Mouse (Mus musculus) embryonic facial prominence, embryonic 12.5 days (tissue): Measurements from ENCODE around the gene Spaca7. TPM values are rescaled to one million over a fixed set of nuclear protein-coding genes. Genes with fewer than 3 reads are reported as not detected.
"Not testable (repeated sequence)": the region's sequence is repeated elsewhere in the genome, so short reads cannot be mapped to it uniquely, and the experiment has no call there.

Experiments
- ATAC-seq: fragments of 200-750 bp; cut with Nextera tagmentation; 2 replicates; pipeline ENCODE4 v1.8.0; 2017; ENCODE audit not compliant: insufficient number of reproducible peaks, insufficient read depth, low FRiP score, low TSS enrichment
- H3K27ac ChIP-seq: fragments of 300-500 bp; sonication (generic); 2 replicates; pipeline ENCODE4 v1.5.1; 2016; ENCODE audit warnings: mild to moderate bottlenecking
- H3K27me3 ChIP-seq: fragments of 300-500 bp; sonication (generic); 2 replicates; pipeline ENCODE4 v1.6.1; 2016; ENCODE audit warnings: mild to moderate bottlenecking, moderate library complexity
- H3K36me3 ChIP-seq: fragments of 300-500 bp; sonication (generic); 2 replicates; pipeline ENCODE4 v1.6.1; 2016; ENCODE audit warnings: mild to moderate bottlenecking
- H3K4me1 ChIP-seq: fragments of 300-500 bp; sonication (generic); 2 replicates; pipeline ENCODE4 v1.6.1; 2016
- H3K4me2 ChIP-seq: fragments of 300-500 bp; sonication (generic); replicated peaks from 2 replicates; pipeline ENCODE4 v1.6.1; 2016; ENCODE audit warnings: mild to moderate bottlenecking, moderate library complexity
- H3K4me3 ChIP-seq: fragments of 300-500 bp; sonication (generic); 2 replicates; pipeline ENCODE4 v1.5.1; 2016; ENCODE audit warnings: mild to moderate bottlenecking
- H3K9ac ChIP-seq: fragments of 300-500 bp; sonication (generic); 2 replicates; pipeline ENCODE4 v1.6.1; 2016; ENCODE audit warnings: mild to moderate bottlenecking, moderate library complexity
- H3K9me3 ChIP-seq: fragments of 300-500 bp; sonication (generic); 2 replicates; pipeline ENCODE4 v1.6.1; 2016; ENCODE audit warnings: mild to moderate bottlenecking, moderate library complexity
- WGBS: fragments of 180-500 bp; shearing (Covaris S2); methylation state at CpG from one replicate; pipeline ENCODE4 v1.1.7; 2016; 5-methylcytosine and 5-hydroxymethylcytosine counted together
- polyA plus RNA-seq: library from polyadenylated mRNA; unstranded; fragments of >200 nt; fragmentation: Nextera tagmentation; extraction: Ambion mirVana; gene quantifications from 2 replicates; pipeline ENCODE4 v1.2.1, GENCODE M21; 2016

Gene Spaca7
- polyA plus RNA-seq, 1 experiment from 2014 or later = not detected

DNA sequence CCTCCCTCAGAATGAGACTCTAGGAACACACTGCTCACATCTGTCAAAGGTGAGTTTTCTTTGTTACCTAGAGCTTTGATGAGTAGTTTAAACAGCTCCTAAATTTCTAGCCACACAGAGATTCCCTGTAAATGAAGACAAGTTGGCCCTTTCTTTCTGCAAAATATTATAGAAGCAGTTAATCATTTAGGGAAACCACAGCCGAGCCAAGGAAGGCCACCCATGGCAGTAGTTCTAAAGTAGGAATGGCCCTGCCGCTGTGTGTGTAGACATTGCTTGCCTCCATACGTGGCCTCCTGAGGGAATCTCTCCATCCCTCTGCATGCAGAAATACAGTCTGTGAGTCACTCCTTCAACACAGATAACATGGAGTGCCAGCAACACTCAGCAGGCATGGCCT is 14.0 kb upstream of the Spaca7 start:
- peaks cover 6% of the 10 kb centered on the region; the same call in 1 of the 2 replicates for H3K4me1 ChIP-seq
- H3K27me3 ChIP-seq = peaks cover 47% of the 10 kb centered on the region
- H3K9ac ChIP-seq = no peak overlapping the region

GRCm38 (mm10) chr8:12561403-12561960 is 11.3 kb upstream of the Spaca7 start:
- Histone ChIP-seq H3K27ac (no peak overlapping the region), H3K4me2 (no peak overlapping the region), H3K27me3 (peaks cover 51% of the 10 kb centered on the region), H3K9ac (no peak overlapping the region), H3K4me1 (no peaks in the 10 kb centered on the region), H3K4me3 (no peak overlapping the region), H3K9me3 (no peaks in the 10 kb centered on the region), H3K36me3 (no peaks in the 10 kb centered on the region)
- no peak for ATAC-seq
- 16% methylated on average over 11 of the region's 11 CpGs for WGBS

More for the DNA sequence above, 14.0 kb upstream of the Spaca7 start:
- Histone ChIP-seq H3K36me3 (no peaks in the 10 kb centered on the region), H3K27ac (no peak overlapping the region), H3K9me3 (no peaks in the 10 kb centered on the region), H3K4me2 (no peak overlapping the region), H3K4me3 (no peak overlapping the region)
- no peak for ATAC-seq
- WGBS = 76% methylated on average over 3 of the region's 3 CpGs

- no peak for ATAC-seq
- no peak overlapping the region for H3K4me2 ChIP-seq
- peaks cover 50% of the 10 kb centered on the region for H3K27me3 ChIP-seq
- H3K9ac ChIP-seq = no peak overlapping the region
- H3K4me1 ChIP-seq = no peaks in the 10 kb centered on the region
- no peak overlapping the region for H3K4me3 ChIP-seq
- 5% methylated on average over 4 of the region's 4 CpGs for WGBS
- no peaks in the 10 kb centered on the region for H3K36me3 ChIP-seq
- no peaks in the 10 kb centered on the region for H3K9me3 ChIP-seq
- no peak overlapping the region for H3K27ac ChIP-seq
Observed at GRCm38 (mm10) chr8:12564307-12564706, 8.5 kb upstream of the Spaca7 start.

DNA sequence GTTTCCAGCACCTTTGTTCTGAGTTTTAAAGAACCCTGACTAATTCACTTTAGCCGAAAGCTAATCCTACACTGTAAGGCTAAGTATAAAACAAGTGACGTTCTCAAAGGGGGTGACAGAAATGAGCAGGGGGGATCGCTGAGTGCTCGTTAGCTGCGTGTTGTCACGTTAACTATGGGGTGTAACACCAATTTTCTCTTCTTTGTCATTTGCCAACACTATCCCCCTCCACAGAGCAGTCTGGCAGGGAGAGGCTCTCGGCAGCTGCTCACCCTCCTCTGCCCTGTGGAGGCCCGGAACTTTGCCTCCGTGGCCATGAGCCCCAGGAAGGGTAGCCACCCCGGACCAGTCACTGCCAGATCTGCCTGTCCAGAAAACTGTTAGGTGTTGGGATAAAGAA is 7.3 kb upstream of the Spaca7 start:
- ATAC-seq = no peak
- WGBS = 54% methylated on average over 10 of the region's 10 CpGs
- Histone ChIP-seq H3K4me1 (no peaks in the 10 kb centered on the region), H3K4me3 (no peak overlapping the region), H3K27me3 (peaks cover 44% of the 10 kb centered on the region), H3K36me3 (no peaks in the 10 kb centered on the region), H3K9me3 (no peaks in the 10 kb centered on the region), H3K9ac (no peak overlapping the region), H3K27ac (no peak overlapping the region), H3K4me2 (no peak overlapping the region)

DNA sequence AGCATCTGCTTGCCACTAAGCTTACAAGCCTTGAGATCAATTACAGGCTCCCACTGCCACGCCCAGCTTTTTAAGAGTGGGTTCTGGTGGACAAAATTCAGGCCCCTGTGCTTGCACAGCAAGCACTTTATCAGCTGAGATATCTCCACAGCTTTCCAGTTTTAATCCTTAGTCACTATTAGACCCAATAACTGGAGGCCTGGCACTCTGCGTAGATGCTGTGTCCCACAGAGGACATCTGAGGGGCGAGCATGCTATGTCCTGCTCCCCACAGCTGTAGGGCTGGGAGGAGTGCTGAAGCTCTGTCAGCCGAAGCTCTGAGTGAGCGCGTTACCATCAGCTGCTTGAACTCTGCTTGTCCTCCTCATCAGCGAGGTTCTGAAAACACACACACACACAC is 6.3 kb upstream of the Spaca7 start:
- no peak for ATAC-seq
- Histone ChIP-seq H3K9me3 (no peaks in the 10 kb centered on the region), H3K4me2 (no peak overlapping the region), H3K9ac (no peak overlapping the region), H3K4me3 (no peak overlapping the region), H3K27ac (no peak overlapping the region), H3K36me3 (no peaks in the 10 kb centered on the region), H3K4me1 (no peaks in the 10 kb centered on the region), H3K27me3 (peaks cover 39% of the 10 kb centered on the region)
- WGBS = 37% methylated on average over 7 of the region's 7 CpGs

GRCm38 (mm10) chr8:12576003-12576402 is 3.2 kb downstream of the Spaca7 start:
- H3K9ac ChIP-seq = no peak overlapping the region
- ATAC-seq = no peak

GRCm38 (mm10) chr8:12576739-12577138 is 3.9 kb downstream of the Spaca7 start:
- ATAC-seq = no peak
- H3K9me3 ChIP-seq = no peaks in the 10 kb centered on the region
- 69% methylated on average over 6 of the region's 6 CpGs for WGBS
- no peaks in the 10 kb centered on the region for H3K4me1 ChIP-seq
- no peak overlapping the region for H3K27ac ChIP-seq
- H3K4me2 ChIP-seq = no peak overlapping the region
- H3K9ac ChIP-seq = no peak overlapping the region
- no peaks in the 10 kb centered on the region for H3K36me3 ChIP-seq
- peaks cover 6% of the 10 kb centered on the region; the same call in 1 of the 2 replicates for H3K27me3 ChIP-seq
- H3K4me3 ChIP-seq = no peak overlapping the region

More at GRCm38 (mm10) chr8:12576003-12576402, 3.2 kb downstream of the Spaca7 start:
- Histone ChIP-seq H3K4me3 (no peak overlapping the region), H3K4me2 (no peak overlapping the region), H3K4me1 (no peaks in the 10 kb centered on the region), H3K27me3 (peaks cover 6% of the 10 kb centered on the region; the same call in 1 of the 2 replicates), H3K9me3 (no peaks in the 10 kb centered on the region), H3K36me3 (no peaks in the 10 kb centered on the region), H3K27ac (no peak overlapping the region)
- 72% methylated on average over 5 of the region's 5 CpGs for WGBS

DNA sequence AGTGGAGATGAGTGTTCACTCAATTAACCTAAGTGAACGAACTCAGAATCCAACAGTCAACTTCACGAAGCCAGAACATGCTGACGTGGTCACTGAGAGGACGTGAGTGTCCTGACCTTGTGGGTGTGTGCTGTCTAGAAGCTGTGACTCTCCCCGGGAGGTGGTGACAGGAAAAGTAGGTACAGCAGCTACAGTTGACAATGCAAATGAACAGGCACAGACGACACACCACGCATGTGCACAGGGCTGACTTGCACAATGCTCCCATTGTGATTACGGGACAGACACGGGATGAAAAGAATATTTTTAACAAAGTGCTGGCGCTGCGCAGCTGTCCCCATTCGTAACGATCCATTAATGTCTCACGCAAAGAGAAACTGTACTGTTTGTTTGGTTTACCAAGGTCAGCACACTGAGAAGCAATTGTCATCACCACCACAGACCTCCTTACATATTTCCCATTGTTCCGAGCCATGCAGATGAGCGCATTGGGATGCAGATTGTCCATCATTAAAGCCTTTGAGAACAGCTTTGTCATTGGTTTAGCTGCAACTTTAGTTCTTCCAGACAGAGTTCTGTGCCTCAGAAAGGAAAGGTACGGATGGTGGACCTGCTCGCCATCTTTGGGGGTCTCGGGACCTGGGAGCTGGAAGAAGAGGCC is 6.6 kb downstream of the Spaca7 start:
- H3K36me3 ChIP-seq, H3K4me3 ChIP-seq, H3K27ac ChIP-seq, H3K4me1 ChIP-seq, H3K9ac ChIP-seq, H3K27me3 ChIP-seq, H3K4me2 ChIP-seq, ATAC-seq, H3K9me3 ChIP-seq: not testable (repeated sequence)
- 79% methylated on average over 19 of the region's 19 CpGs for WGBS

- 76% methylated on average over 5 of the region's 5 CpGs for WGBS
- Histone ChIP-seq H3K9ac (no peak overlapping the region), H3K36me3 (no peaks in the 10 kb centered on the region), H3K27me3 (peaks cover 3% of the 10 kb centered on the region; the same call in 1 of the 2 replicates), H3K27ac (no peak overlapping the region), H3K4me2 (no peak overlapping the region), H3K9me3 (no peaks in the 10 kb centered on the region), H3K4me3 (no peak overlapping the region), H3K4me1 (no peaks in the 10 kb centered on the region)
- ATAC-seq = no peak
Observed at GRCm38 (mm10) chr8:12583785-12584184, 11.0 kb downstream of the Spaca7 start.

DNA sequence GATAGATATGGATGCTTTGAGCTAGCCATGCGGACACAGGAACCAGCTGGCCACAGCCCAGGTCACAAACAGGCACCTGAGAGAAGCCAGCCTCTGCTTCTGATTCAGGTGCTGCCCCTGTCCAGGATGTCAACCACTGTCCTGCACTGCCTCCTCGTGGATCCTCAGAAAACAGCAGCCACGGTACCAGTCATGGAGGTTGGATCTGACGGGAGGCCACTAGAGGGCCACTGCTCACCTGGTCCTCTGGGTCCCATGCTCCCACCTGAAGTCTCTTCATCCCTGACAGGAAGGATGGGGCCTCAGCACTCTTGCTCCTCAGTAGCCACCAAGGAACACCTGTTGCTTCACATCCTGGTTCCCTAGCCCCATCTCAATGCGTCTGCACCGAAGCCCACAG is 34.4 kb downstream of the Spaca7 start:
- Histone ChIP-seq H3K27me3 (no peaks in the 10 kb centered on the region), H3K4me1 (no peaks in the 10 kb centered on the region), H3K36me3 (no peaks in the 10 kb centered on the region), H3K9ac (no peak overlapping the region), H3K9me3 (no peaks in the 10 kb centered on the region), H3K27ac (no peak overlapping the region), H3K4me2 (no peak overlapping the region), H3K4me3 (no peak overlapping the region)
- ATAC-seq = no peak
- 19% methylated on average over 6 of the region's 6 CpGs for WGBS

DNA sequence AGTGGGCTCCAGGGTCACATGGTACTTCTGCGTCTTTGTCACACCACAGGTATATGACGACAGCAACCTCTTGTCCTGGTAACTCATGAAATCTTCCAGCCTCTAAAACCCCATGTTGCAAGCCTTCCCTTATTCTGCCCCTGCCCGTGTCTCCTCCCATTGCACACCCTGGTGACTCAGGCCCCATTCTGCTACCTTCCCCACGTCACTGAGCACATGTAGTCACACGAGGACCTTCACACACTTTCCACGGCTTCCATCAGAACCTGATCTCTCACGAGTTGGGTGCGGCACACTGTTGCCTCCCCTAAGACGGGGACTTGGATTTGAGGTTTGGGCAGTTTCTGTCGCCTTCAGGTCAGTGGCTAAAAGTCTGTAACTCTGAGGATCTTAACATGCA is 36.0 kb downstream of the Spaca7 start:
- H3K27ac ChIP-seq = no peak overlapping the region
- ATAC-seq = no peak
- H3K27me3 ChIP-seq = no peaks in the 10 kb centered on the region
- no peak overlapping the region for H3K9ac ChIP-seq
- H3K36me3 ChIP-seq = no peaks in the 10 kb centered on the region
- H3K4me1 ChIP-seq = no peaks in the 10 kb centered on the region
- 79% methylated on average over 10 of the region's 10 CpGs for WGBS
- no peak overlapping the region for H3K4me3 ChIP-seq
- H3K4me2 ChIP-seq = no peak overlapping the region
- no peaks in the 10 kb centered on the region for H3K9me3 ChIP-seq

GRCm38 (mm10) chr8:12609752-12610449 is 37.1 kb downstream of the Spaca7 start:
- no peak for ATAC-seq
- Histone ChIP-seq H3K27me3 (no peaks in the 10 kb centered on the region), H3K27ac (no peak overlapping the region), H3K9ac (no peak overlapping the region), H3K9me3 (no peaks in the 10 kb centered on the region), H3K4me2 (no peak overlapping the region), H3K36me3 (peaks cover 5% of the 10 kb centered on the region; the same call in 1 of the 2 replicates), H3K4me1 (no peaks in the 10 kb centered on the region), H3K4me3 (no peak overlapping the region)
- WGBS = 71% methylated on average over 12 of the region's 12 CpGs
